Mouse (Mus musculus): ENCODE results near the gene Rbm17. TPM values are rescaled to one million over a fixed set of nuclear protein-coding genes. Genes with fewer than 3 reads are reported as not detected.
A peak's percentile ranks its signal among the peaks of the same experiment; 100 is the strongest.

Rbm17 gene
- polyA plus RNA-seq (2015; fragmentation: Nextera tagmentation; extraction: Ambion mirVana): 79.8 and 87.7 TPM in 2 replicates

GRCm38 (mm10) chr2:11604053-11604452, at the start of gene Rbm17:
Gene Rbm17 (minus strand): TSS chr2:11604153.
- Histone ChIP-seq H3K9me3 (replicated peaks) (no peaks in the 10 kb centered on the region), H3K27me3 (no peaks in the 10 kb centered on the region), H3K4me1 (replicated peaks) (peaks cover 15% of the 10 kb centered on the region), H3K4me3 (peak within 1 kb of the TSS; percentile 83), H3K4me2 (peak within 1 kb of the TSS; percentile 79), H3K9ac (peak within 1 kb of the TSS; percentile 98), H3K36me3 (peaks cover 18% of the 10 kb centered on the region; the same call in 1 of the 2 replicates), H3K27ac (peak within 1 kb of the TSS; percentile 61)
- WGBS: 87% methylated on average over 5 of the region's 5 CpGs
- no peak for ATAC-seq (replicated peaks; ENCODE audit: insufficient number of reproducible peaks, insufficient read depth, low FRiP score, low read depth)

- H3K9ac ChIP-seq: no peak overlapping the region
- H3K27me3 ChIP-seq: no peaks in the 10 kb centered on the region
- H3K27ac ChIP-seq: no peak overlapping the region
- H3K36me3 ChIP-seq: no peaks in the 10 kb centered on the region
- ATAC-seq (replicated peaks; ENCODE audit: insufficient number of reproducible peaks, insufficient read depth, low FRiP score, low read depth): no peak
- no peaks in the 10 kb centered on the region for H3K9me3 ChIP-seq (replicated peaks)
- H3K4me3 ChIP-seq: no peak overlapping the region
- H3K4me1 ChIP-seq (replicated peaks): 0 out of 2 replicates have a peak, but pooled peaks cover 3% of the 10 kb centered on the region
- 38% methylated on average over 6 of the region's 6 CpGs for WGBS
- no peak overlapping the region; the same call in 1 of the 2 replicates for H3K4me2 ChIP-seq
These were observed 49.4 kb upstream of the Rbm17 start for GRCm38 (mm10) chr2:11653330-11653729.

- no peak for ATAC-seq (replicated peaks; ENCODE audit: insufficient number of reproducible peaks, insufficient read depth, low FRiP score, low read depth)
- no peaks in the 10 kb centered on the region for H3K36me3 ChIP-seq
- H3K9me3 ChIP-seq (replicated peaks): no peaks in the 10 kb centered on the region
- H3K27ac ChIP-seq: no peak overlapping the region
- H3K4me3 ChIP-seq: no peak overlapping the region
- no peak overlapping the region for H3K4me2 ChIP-seq
- H3K27me3 ChIP-seq: no peaks in the 10 kb centered on the region
- H3K9ac ChIP-seq: no peak overlapping the region
- H3K4me1 ChIP-seq (replicated peaks): 0 out of 2 replicates have a peak, but pooled peaks cover 3% of the 10 kb centered on the region
- WGBS: 45% methylated on average over 2 of the region's 2 CpGs
These were observed 48.8 kb upstream of the Rbm17 start for GRCm38 (mm10) chr2:11652780-11653179.

- Histone ChIP-seq H3K4me1 (replicated peaks) (0 out of 2 replicates have a peak, but pooled peaks cover 3% of the 10 kb centered on the region), H3K9ac (no peak overlapping the region), H3K27me3 (no peaks in the 10 kb centered on the region), H3K4me2 (no peak overlapping the region), H3K4me3 (no peak overlapping the region), H3K27ac (no peak overlapping the region), H3K9me3 (replicated peaks) (no peaks in the 10 kb centered on the region), H3K36me3 (no peaks in the 10 kb centered on the region)
- WGBS: 74% methylated on average over 3 of the region's 3 CpGs
- ATAC-seq (replicated peaks; ENCODE audit: insufficient number of reproducible peaks, insufficient read depth, low FRiP score, low read depth): no peak
These were observed 48.2 kb upstream of the Rbm17 start for GRCm38 (mm10) chr2:11652196-11652595.

- 0 out of 2 replicates have a peak, but pooled peaks cover 3% of the 10 kb centered on the region for H3K4me1 ChIP-seq (replicated peaks)
- H3K27me3 ChIP-seq: no peaks in the 10 kb centered on the region
- H3K36me3 ChIP-seq: no peaks in the 10 kb centered on the region
- H3K9me3 ChIP-seq (replicated peaks): no peaks in the 10 kb centered on the region
- WGBS: 37% methylated on average over 3 of the region's 3 CpGs
- H3K4me2 ChIP-seq: no peak overlapping the region
- ATAC-seq (replicated peaks; ENCODE audit: insufficient number of reproducible peaks, insufficient read depth, low FRiP score, low read depth): no peak
- no peak overlapping the region for H3K9ac ChIP-seq
- no peak overlapping the region for H3K27ac ChIP-seq
- no peak overlapping the region for H3K4me3 ChIP-seq
These were observed 47.5 kb upstream of the Rbm17 start for GRCm38 (mm10) chr2:11651476-11651875.

GRCm38 (mm10) chr2:11645297-11645696, 41.3 kb upstream of the Rbm17 start:
- Histone ChIP-seq H3K4me3 (no peak overlapping the region), H3K27ac (no peak overlapping the region), H3K27me3 (no peaks in the 10 kb centered on the region), H3K4me2 (no peak overlapping the region), H3K9me3 (replicated peaks) (no peaks in the 10 kb centered on the region), H3K4me1 (replicated peaks) (no peaks in the 10 kb centered on the region), H3K36me3 (no peaks in the 10 kb centered on the region), H3K9ac (no peak overlapping the region)
- 71% methylated on average over 2 of the region's 2 CpGs for WGBS
- no peak for ATAC-seq (replicated peaks; ENCODE audit: insufficient number of reproducible peaks, insufficient read depth, low FRiP score, low read depth)

- Histone ChIP-seq H3K4me2 (no peak overlapping the region), H3K9ac (no peak overlapping the region), H3K9me3 (replicated peaks) (no peaks in the 10 kb centered on the region), H3K36me3 (no peaks in the 10 kb centered on the region), H3K4me1 (replicated peaks) (no peaks in the 10 kb centered on the region), H3K27me3 (no peaks in the 10 kb centered on the region), H3K27ac (no peak overlapping the region), H3K4me3 (no peak overlapping the region)
- no peak for ATAC-seq (replicated peaks; ENCODE audit: insufficient number of reproducible peaks, insufficient read depth, low FRiP score, low read depth)
- WGBS: 72% methylated on average over 1 of the region's 1 CpGs
These were observed 40.1 kb upstream of the Rbm17 start for GRCm38 (mm10) chr2:11644057-11644456.

GRCm38 (mm10) chr2:11642451-11642941, 38.5 kb upstream of the Rbm17 start, which contains the start of gene Il2ra:
Gene Il2ra (plus strand): TSS chr2:11642807.
- H3K4me2 ChIP-seq: no peak within 1 kb of the TSS
- no peak within 1 kb of the TSS for H3K4me3 ChIP-seq
- H3K9me3 ChIP-seq (replicated peaks): no peaks in the 10 kb centered on the region
- no peaks in the 10 kb centered on the region for H3K4me1 ChIP-seq (replicated peaks)
- no peaks in the 10 kb centered on the region for H3K27me3 ChIP-seq
- H3K27ac ChIP-seq: no peak within 1 kb of the TSS
- H3K9ac ChIP-seq: no peak within 1 kb of the TSS
- WGBS: 74% methylated on average over 3 of the region's 3 CpGs
- no peaks in the 10 kb centered on the region for H3K36me3 ChIP-seq
- 0 out of 2 replicates have a peak, but pooled peaks have one; percentile 31 for ATAC-seq (replicated peaks; ENCODE audit: insufficient number of reproducible peaks, insufficient read depth, low FRiP score, low read depth)

GRCm38 (mm10) chr2:11637115-11637514, 33.2 kb upstream of the Rbm17 start:
- Histone ChIP-seq H3K4me1 (replicated peaks) (no peaks in the 10 kb centered on the region), H3K4me2 (no peak overlapping the region), H3K9me3 (replicated peaks) (no peaks in the 10 kb centered on the region), H3K36me3 (no peaks in the 10 kb centered on the region), H3K9ac (no peak overlapping the region), H3K27ac (no peak overlapping the region; the same call in 1 of the 2 replicates), H3K27me3 (no peaks in the 10 kb centered on the region), H3K4me3 (no peak overlapping the region)
- WGBS: 31% methylated on average over 1 of the region's 1 CpGs
- ATAC-seq (replicated peaks; ENCODE audit: insufficient number of reproducible peaks, insufficient read depth, low FRiP score, low read depth): no peak

GRCm38 (mm10) chr2:11636138-11636480, 32.2 kb upstream of the Rbm17 start:
- Histone ChIP-seq H3K9me3 (replicated peaks) (no peaks in the 10 kb centered on the region), H3K9ac (no peak overlapping the region), H3K27ac (no peak overlapping the region; the same call in 1 of the 2 replicates), H3K4me1 (replicated peaks) (no peaks in the 10 kb centered on the region), H3K27me3 (no peaks in the 10 kb centered on the region), H3K4me2 (no peak overlapping the region), H3K4me3 (no peak overlapping the region), H3K36me3 (no peaks in the 10 kb centered on the region)
- no peak for ATAC-seq (replicated peaks; ENCODE audit: insufficient number of reproducible peaks, insufficient read depth, low FRiP score, low read depth)
- 63% methylated on average over 3 of the region's 3 CpGs for whole genome bisulfite sequencing

- WGBS: 78% methylated on average over 5 of the region's 5 CpGs
- ATAC-seq (replicated peaks; ENCODE audit: insufficient number of reproducible peaks, insufficient read depth, low FRiP score, low read depth): no peak
- no peak overlapping the region for H3K4me2 ChIP-seq
These were observed 31.7 kb upstream of the Rbm17 start for GRCm38 (mm10) chr2:11635471-11636137.

GRCm38 (mm10) chr2:11635035-11635434, 31.1 kb upstream of the Rbm17 start:
- H3K9ac ChIP-seq: no peak overlapping the region
- WGBS: 70% methylated on average over 6 of the region's 6 CpGs
- H3K27me3 ChIP-seq: no peaks in the 10 kb centered on the region
- no peak overlapping the region for H3K4me2 ChIP-seq
- ATAC-seq (replicated peaks; ENCODE audit: insufficient number of reproducible peaks, insufficient read depth, low FRiP score, low read depth): no peak
- H3K36me3 ChIP-seq: no peaks in the 10 kb centered on the region
- H3K9me3 ChIP-seq (replicated peaks): no peaks in the 10 kb centered on the region
- H3K4me1 ChIP-seq (replicated peaks): no peaks in the 10 kb centered on the region
- H3K27ac ChIP-seq: no peak overlapping the region
- H3K4me3 ChIP-seq: no peak overlapping the region

More at GRCm38 (mm10) chr2:11635471-11636137, 31.7 kb upstream of the Rbm17 start:
- Histone ChIP-seq H3K27me3 (no peaks in the 10 kb centered on the region), H3K4me1 (replicated peaks) (no peaks in the 10 kb centered on the region), H3K4me3 (no peak overlapping the region), H3K9ac (no peak overlapping the region), H3K9me3 (replicated peaks) (no peaks in the 10 kb centered on the region), H3K27ac (no peak overlapping the region; the same call in 1 of the 2 replicates), H3K36me3 (no peaks in the 10 kb centered on the region)
